Mouse (Mus musculus): ENCODE measurements around the gene Tgfb1i1. TPM values are rescaled to one million over a fixed set of nuclear protein-coding genes. Genes with fewer than 3 reads are reported as not detected.

Gene Tgfb1i1
- polyA plus RNA-seq, 1 experiment from 2014 or later = 179 TPM

GRCm38 (mm10) chr7:128267813-128268212 lies 21.2 kb downstream of the Tgfb1i1 start:
- no peak overlapping the region for H3K4me3 ChIP-seq (ENCODE audit: low read depth, low read length)
- no peak overlapping the region for H3K27ac ChIP-seq (ENCODE audit: low read depth)
- WGBS = 85% methylated on average over 7 of the region's 7 CpGs
- peaks cover 18% of the 10 kb centered on the region for H3K36me3 ChIP-seq (ENCODE audit: control insufficient read depth, insufficient read depth, low read length)
- H3K9me3 ChIP-seq (ENCODE audit: control insufficient read depth, low read length) = no peaks in the 10 kb centered on the region
- H3K4me2 ChIP-seq (ENCODE audit: low read length) = no peak overlapping the region
- H3K9ac ChIP-seq (ENCODE audit: low read length) = no peak overlapping the region
- no peaks in the 10 kb centered on the region for H3K4me1 ChIP-seq (replicated peaks; ENCODE audit: control insufficient read depth, insufficient read depth, low read length)
- H3K27me3 ChIP-seq (replicated peaks; ENCODE audit: control insufficient read depth, insufficient read depth, low read length) = no peaks in the 10 kb centered on the region
- ATAC-seq (replicated peaks; ENCODE audit: low FRiP score, low TSS enrichment, low read depth) = no peak
- DNase-seq (ENCODE audit: low spot score) = no peak

GRCm38 (mm10) chr7:128270431-128270850 lies 23.8 kb downstream of the Tgfb1i1 start:
- no peak overlapping the region for H3K4me2 ChIP-seq (ENCODE audit: low read length)
- 45% methylated on average over 13 of the region's 13 CpGs for WGBS

GRCm38 (mm10) chr7:128271496-128271895 lies 24.9 kb downstream of the Tgfb1i1 start:
- no peak for ATAC-seq (replicated peaks; ENCODE audit: low FRiP score, low TSS enrichment, low read depth)
- Histone ChIP-seq H3K27me3 (replicated peaks; ENCODE audit: control insufficient read depth, insufficient read depth, low read length) (no peaks in the 10 kb centered on the region), H3K4me1 (replicated peaks; ENCODE audit: control insufficient read depth, insufficient read depth, low read length) (no peaks in the 10 kb centered on the region), H3K9me3 (ENCODE audit: control insufficient read depth, low read length) (no peaks in the 10 kb centered on the region), H3K9ac (ENCODE audit: low read length) (no peak overlapping the region), H3K27ac (ENCODE audit: low read depth) (no peak overlapping the region), H3K4me2 (ENCODE audit: low read length) (no peak overlapping the region), H3K4me3 (ENCODE audit: low read depth, low read length) (no peak overlapping the region), H3K36me3 (ENCODE audit: control insufficient read depth, insufficient read depth, low read length) (peaks cover 55% of the 10 kb centered on the region)
- DNase-seq (ENCODE audit: low spot score) = no peak
- WGBS = 95% methylated on average over 9 of the region's 9 CpGs

More at GRCm38 (mm10) chr7:128270431-128270850, 23.8 kb downstream of the Tgfb1i1 start:
- Histone ChIP-seq H3K27me3 (replicated peaks; ENCODE audit: control insufficient read depth, insufficient read depth, low read length) (no peaks in the 10 kb centered on the region), H3K4me3 (ENCODE audit: low read depth, low read length) (no peak overlapping the region), H3K36me3 (ENCODE audit: control insufficient read depth, insufficient read depth, low read length) (peaks cover 44% of the 10 kb centered on the region), H3K9me3 (ENCODE audit: control insufficient read depth, low read length) (no peaks in the 10 kb centered on the region), H3K27ac (ENCODE audit: low read depth) (no peak overlapping the region), H3K4me1 (replicated peaks; ENCODE audit: control insufficient read depth, insufficient read depth, low read length) (no peaks in the 10 kb centered on the region), H3K9ac (ENCODE audit: low read length) (no peak overlapping the region)
- ATAC-seq (replicated peaks; ENCODE audit: low FRiP score, low TSS enrichment, low read depth) (peak; percentile 82), DNase-seq (ENCODE audit: low spot score) (no peak)

GRCm38 (mm10) chr7:128276051-128276450 lies 29.4 kb downstream of the Tgfb1i1 start:
- H3K27ac ChIP-seq (ENCODE audit: low read depth) = no peak overlapping the region
- 97% methylated on average over 6 of the region's 6 CpGs for WGBS
- H3K4me2 ChIP-seq (ENCODE audit: low read length) = no peak overlapping the region
- no peaks in the 10 kb centered on the region for H3K4me1 ChIP-seq (replicated peaks; ENCODE audit: control insufficient read depth, insufficient read depth, low read length)
- H3K9ac ChIP-seq (ENCODE audit: low read length) = no peak overlapping the region
- no peaks in the 10 kb centered on the region for H3K9me3 ChIP-seq (ENCODE audit: control insufficient read depth, low read length)
- peaks cover 75% of the 10 kb centered on the region for H3K36me3 ChIP-seq (ENCODE audit: control insufficient read depth, insufficient read depth, low read length)
- H3K4me3 ChIP-seq (ENCODE audit: low read depth, low read length) = no peak overlapping the region
- no peaks in the 10 kb centered on the region for H3K27me3 ChIP-seq (replicated peaks; ENCODE audit: control insufficient read depth, insufficient read depth, low read length)
- DNase-seq (ENCODE audit: low spot score) (no peak), ATAC-seq (replicated peaks; ENCODE audit: low FRiP score, low TSS enrichment, low read depth) (no peak)

GRCm38 (mm10) chr7:128279750-128280149 lies 33.1 kb downstream of the Tgfb1i1 start:
- no peak overlapping the region for H3K4me3 ChIP-seq (ENCODE audit: low read depth, low read length)
- 91% methylated on average over 4 of the region's 4 CpGs for WGBS
- no peaks in the 10 kb centered on the region for H3K27me3 ChIP-seq (replicated peaks; ENCODE audit: control insufficient read depth, insufficient read depth, low read length)
- no peak overlapping the region for H3K27ac ChIP-seq (ENCODE audit: low read depth)
- H3K4me1 ChIP-seq (replicated peaks; ENCODE audit: control insufficient read depth, insufficient read depth, low read length) = 0 out of 2 replicates have a peak, but pooled peaks cover 4% of the 10 kb centered on the region
- ATAC-seq (replicated peaks; ENCODE audit: low FRiP score, low TSS enrichment, low read depth) (no peak), DNase-seq (ENCODE audit: low spot score) (no peak)
- H3K36me3 ChIP-seq (ENCODE audit: control insufficient read depth, insufficient read depth, low read length) = peaks cover 59% of the 10 kb centered on the region
- H3K9ac ChIP-seq (ENCODE audit: low read length) = no peak overlapping the region
- H3K4me2 ChIP-seq (ENCODE audit: low read length) = no peak overlapping the region
- no peaks in the 10 kb centered on the region for H3K9me3 ChIP-seq (ENCODE audit: control insufficient read depth, low read length)

- no peak overlapping the region for H3K27ac ChIP-seq (ENCODE audit: low read depth)
- no peak overlapping the region for H3K4me3 ChIP-seq (ENCODE audit: low read depth, low read length)
- H3K4me2 ChIP-seq (ENCODE audit: low read length) = no peak overlapping the region
- no peaks in the 10 kb centered on the region for H3K9me3 ChIP-seq (ENCODE audit: control insufficient read depth, low read length)
- no peaks in the 10 kb centered on the region for H3K27me3 ChIP-seq (replicated peaks; ENCODE audit: control insufficient read depth, insufficient read depth, low read length)
- DNase-seq (ENCODE audit: low spot score) (no peak), ATAC-seq (replicated peaks; ENCODE audit: low FRiP score, low TSS enrichment, low read depth) (no peak)
- H3K4me1 ChIP-seq (replicated peaks; ENCODE audit: control insufficient read depth, insufficient read depth, low read length) = 0 out of 2 replicates have a peak, but pooled peaks cover 4% of the 10 kb centered on the region
- H3K9ac ChIP-seq (ENCODE audit: low read length) = no peak overlapping the region
- H3K36me3 ChIP-seq (ENCODE audit: control insufficient read depth, insufficient read depth, low read length) = peaks cover 49% of the 10 kb centered on the region
- 84% methylated on average over 11 of the region's 11 CpGs for WGBS
These were observed 35.2 kb downstream of the Tgfb1i1 start for GRCm38 (mm10) chr7:128281765-128282164.

GRCm38 (mm10) chr7:128282532-128283244 lies 36.1 kb downstream of the Tgfb1i1 start:
- H3K4me2 ChIP-seq (ENCODE audit: low read length) = no peak overlapping the region
- ATAC-seq (replicated peaks; ENCODE audit: low FRiP score, low TSS enrichment, low read depth) = no peak
- H3K36me3 ChIP-seq (ENCODE audit: control insufficient read depth, insufficient read depth, low read length) = peaks cover 58% of the 10 kb centered on the region
- no peak overlapping the region for H3K27ac ChIP-seq (ENCODE audit: low read depth)
- no peak overlapping the region for H3K9ac ChIP-seq (ENCODE audit: low read length)
- 0 out of 2 replicates have a peak, but pooled peaks cover 4% of the 10 kb centered on the region for H3K4me1 ChIP-seq (replicated peaks; ENCODE audit: control insufficient read depth, insufficient read depth, low read length)
- DNase-seq (ENCODE audit: low spot score) = no peak
- H3K27me3 ChIP-seq (replicated peaks; ENCODE audit: control insufficient read depth, insufficient read depth, low read length) = no peaks in the 10 kb centered on the region
- H3K9me3 ChIP-seq (ENCODE audit: control insufficient read depth, low read length) = no peaks in the 10 kb centered on the region
- no peak overlapping the region for H3K4me3 ChIP-seq (ENCODE audit: low read depth, low read length)
- WGBS = 32% methylated on average over 7 of the region's 7 CpGs

- DNase-seq (ENCODE audit: low spot score) (no peak), ATAC-seq (replicated peaks; ENCODE audit: low FRiP score, low TSS enrichment, low read depth) (no peak)
- 0 out of 2 replicates have a peak, but pooled peaks cover 4% of the 10 kb centered on the region for H3K4me1 ChIP-seq (replicated peaks; ENCODE audit: control insufficient read depth, insufficient read depth, low read length)
- no peak overlapping the region for H3K4me2 ChIP-seq (ENCODE audit: low read length)
- peak overlapping the region; percentile 24; the same call in 1 of the 2 replicates for H3K27ac ChIP-seq (ENCODE audit: low read depth)
- H3K27me3 ChIP-seq (replicated peaks; ENCODE audit: control insufficient read depth, insufficient read depth, low read length) = no peaks in the 10 kb centered on the region
- peaks cover 61% of the 10 kb centered on the region for H3K36me3 ChIP-seq (ENCODE audit: control insufficient read depth, insufficient read depth, low read length)
- H3K4me3 ChIP-seq (ENCODE audit: low read depth, low read length) = no peak overlapping the region
- H3K9ac ChIP-seq (ENCODE audit: low read length) = no peak overlapping the region
- WGBS = 59% methylated on average over 5 of the region's 5 CpGs
- H3K9me3 ChIP-seq (ENCODE audit: control insufficient read depth, low read length) = no peaks in the 10 kb centered on the region
These were observed 37.4 kb downstream of the Tgfb1i1 start for GRCm38 (mm10) chr7:128284047-128284446.

- 0 out of 2 replicates have a peak, but pooled peaks cover 4% of the 10 kb centered on the region for H3K4me1 ChIP-seq (replicated peaks; ENCODE audit: control insufficient read depth, insufficient read depth, low read length)
- no peak overlapping the region for H3K4me2 ChIP-seq (ENCODE audit: low read length)
- 87% methylated on average over 8 of the region's 8 CpGs for WGBS
- H3K27me3 ChIP-seq (replicated peaks; ENCODE audit: control insufficient read depth, insufficient read depth, low read length) = no peaks in the 10 kb centered on the region
- peaks cover 57% of the 10 kb centered on the region for H3K36me3 ChIP-seq (ENCODE audit: control insufficient read depth, insufficient read depth, low read length)
- no peak for DNase-seq (ENCODE audit: low spot score)
- H3K9ac ChIP-seq (ENCODE audit: low read length) = no peak overlapping the region
- no peak overlapping the region for H3K4me3 ChIP-seq (ENCODE audit: low read depth, low read length)
- H3K27ac ChIP-seq (ENCODE audit: low read depth) = no peak overlapping the region
- no peaks in the 10 kb centered on the region for H3K9me3 ChIP-seq (ENCODE audit: control insufficient read depth, low read length)
- ATAC-seq (replicated peaks; ENCODE audit: low FRiP score, low TSS enrichment, low read depth) = no peak
These were observed 38.4 kb downstream of the Tgfb1i1 start for GRCm38 (mm10) chr7:128285060-128285459.

All from intestine, embryonic 14.5 days (tissue).